In the genomic region with DNA sequence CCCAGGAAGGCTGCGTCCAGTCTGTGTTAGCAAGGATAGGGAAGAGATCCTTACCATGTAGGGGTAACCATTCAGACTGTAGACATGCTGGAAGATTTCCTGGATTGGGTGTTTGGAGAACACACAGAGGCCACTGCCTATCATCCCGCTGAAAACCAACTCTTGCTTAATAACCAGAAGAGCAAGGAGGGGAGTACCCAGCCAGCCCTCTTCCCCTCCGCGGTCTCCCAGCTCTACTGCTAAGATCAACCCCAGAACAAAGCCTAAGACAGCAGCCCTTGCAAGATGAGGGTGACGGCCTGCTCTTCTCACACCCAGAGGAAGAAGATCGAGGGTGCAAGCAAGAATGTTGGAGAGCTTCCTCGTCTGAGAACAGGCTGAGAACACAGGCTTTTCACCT, we compare ENCODE assay signal across 8 mouse cellular contexts. TPM values are rescaled to one million over a fixed set of nuclear protein-coding genes. Genes with fewer than 3 reads are reported as not detected.
DNase-seq lines count a peak whose midpoint lies in the region; ATAC-seq and TF ChIP-seq lines count a peak whose summit lies in the region.
"Had no signal": no experiment of that assay in that cellular context is flagged by ENCODE, and none has a peak within 500 bp of the region (broad histone marks: within the 10 kb centered on the region; RNA-seq: fewer than 3 reads in every experiment).

No protein-coding gene starts in this region.

- H3K9me3 ChIP-seq in forebrain, embryonic 14.5 days (replicated peaks; ENCODE audit: control insufficient read depth, low read length), result no peaks in the 10 kb centered on the region
- no peaks in the 10 kb centered on the region for H3K9me3 ChIP-seq in liver, embryonic 12.5 days (replicated peaks)
- no peaks in the 10 kb centered on the region for H3K9me3 ChIP-seq in stomach, embryonic 16.5 days (replicated peaks; ENCODE audit: control insufficient read depth, low read length)

- 30% methylated on average over 7 of the region's 7 CpGs for WGBS in thymus, adult 2 months
- 49% methylated on average over 7 of the region's 7 CpGs for WGBS in forebrain, embryonic 14.5 days
- WGBS in liver, embryonic 12.5 days (ENCODE audit: insufficient replicate concordance), result 36% methylated on average over 7 of the region's 7 CpGs
- 23% methylated on average over 7 of the region's 7 CpGs for WGBS in stomach, embryonic 16.5 days

- H3K9ac ChIP-seq in forebrain, embryonic 14.5 days (ENCODE audit: low read length), result peak overlapping the region; percentile 68
- no peak overlapping the region for H3K9ac ChIP-seq in liver, embryonic 12.5 days
- H3K9ac ChIP-seq in stomach, embryonic 16.5 days (ENCODE audit: low read length), result peak overlapping the region; percentile 85

- TF ChIP-seq POLR2A in thymus, adult 2 months (IDR thresholded peaks at IDR 0.05; ENCODE audit: control insufficient read depth, extremely low read depth, insufficient read depth, low read length, poor library complexity), result no peak

- TF ChIP-seq CTCF in thymus, adult 2 months (IDR thresholded peaks at IDR 0.05; ENCODE audit: borderline replicate concordance, control insufficient read depth, extremely low read depth, insufficient read depth, low read length, poor library complexity), result no peak

- H3K36me3 ChIP-seq in thymus, adult 2 months (ENCODE audit: control insufficient read depth, insufficient read depth, low read length), result peaks cover 40% of the 10 kb centered on the region
- H3K36me3 ChIP-seq in forebrain, embryonic 14.5 days (ENCODE audit: control insufficient read depth, insufficient read depth, low read length), result peaks cover 42% of the 10 kb centered on the region
- peaks cover 38% of the 10 kb centered on the region for H3K36me3 ChIP-seq in liver, embryonic 12.5 days
- no peaks in the 10 kb centered on the region for H3K36me3 ChIP-seq in stomach, embryonic 16.5 days (ENCODE audit: control insufficient read depth, insufficient read depth, low read length)

- no peak overlapping the region; the same call in 1 of the 2 replicates for H3K27ac ChIP-seq in thymus, adult 2 months (ENCODE audit: control insufficient read depth, insufficient read depth, low read length)
- H3K27ac ChIP-seq in forebrain, embryonic 14.5 days (ENCODE audit: low read depth, low read length), result no peak overlapping the region
- H3K27ac ChIP-seq in liver, embryonic 12.5 days, result no peak overlapping the region
- H3K27ac ChIP-seq in stomach, embryonic 16.5 days (ENCODE audit: low read length), result no peak overlapping the region

- peak overlapping the region; percentile 84 for H3K4me3 ChIP-seq in thymus, adult 2 months (ENCODE audit: control insufficient read depth, insufficient read depth, low read length)
- H3K4me3 ChIP-seq in forebrain, embryonic 14.5 days (ENCODE audit: low read depth, low read length), result peak overlapping the region; percentile 65
- H3K4me3 ChIP-seq in liver, embryonic 12.5 days, result peak overlapping the region; percentile 74
- H3K4me3 ChIP-seq in stomach, embryonic 16.5 days (replicated peaks; ENCODE audit: low read length), result peak overlapping the region; percentile 79

- H3K27me3 ChIP-seq in thymus, adult 2 months (ENCODE audit: control insufficient read depth, insufficient read depth, low read length), result no peaks in the 10 kb centered on the region
- no peaks in the 10 kb centered on the region for H3K27me3 ChIP-seq in forebrain, embryonic 14.5 days (replicated peaks; ENCODE audit: control insufficient read depth, insufficient read depth, low read length)
- H3K27me3 ChIP-seq in liver, embryonic 12.5 days (replicated peaks), result 0 out of 2 replicates have a peak, but pooled peaks cover 11% of the 10 kb centered on the region
- H3K27me3 ChIP-seq in stomach, embryonic 16.5 days (ENCODE audit: control insufficient read depth, insufficient read depth, low read length), result no peaks in the 10 kb centered on the region

- no peak for ATAC-seq in forebrain, embryonic 14.5 days
- ATAC-seq in liver, embryonic 12.5 days, result no peak
- ATAC-seq in stomach, embryonic 16.5 days (ENCODE audit: insufficient read depth, low FRiP score), result no peak

- H3K4me2 ChIP-seq in forebrain, embryonic 14.5 days (ENCODE audit: low read length), result peak overlapping the region; percentile 98
- H3K4me2 ChIP-seq in liver, embryonic 12.5 days, result peak overlapping the region; percentile 100
- peak overlapping the region; percentile 100 for H3K4me2 ChIP-seq in stomach, embryonic 16.5 days (ENCODE audit: low read depth, low read length)

- DNase-seq in thymus, adult 2 months, result no peak
- no peak for DNase-seq in thymus, postnatal 14 days
- DNase-seq in forebrain, embryonic 14.5 days (ENCODE audit: low spot score), result no peak
- DNase-seq in frontal cortex, postnatal 14 days (ENCODE audit: low spot score in 2 of 2), result no peak
- no peak for DNase-seq in gastrocnemius, adult 8-10 months (ENCODE audit: low spot score in 2 of 2)
- DNase-seq: cerebellum, adult 18-20 months had no signal

- H3K4me1 ChIP-seq in thymus, adult 2 months (replicated peaks; ENCODE audit: control insufficient read depth, insufficient read depth, low read length), result peaks cover 24% of the 10 kb centered on the region
- H3K4me1 ChIP-seq in forebrain, embryonic 14.5 days (ENCODE audit: control insufficient read depth, insufficient read depth, low read length), result peaks cover 15% of the 10 kb centered on the region
- H3K4me1 ChIP-seq in liver, embryonic 12.5 days, result peaks cover 24% of the 10 kb centered on the region
- peaks cover 17% of the 10 kb centered on the region for H3K4me1 ChIP-seq in stomach, embryonic 16.5 days (ENCODE audit: control insufficient read depth, insufficient read depth, low read length)

RNA-seq across cellular contexts. Expression of a gene that starts 1.3 kb away (rescaled TPM):
- 134 and 141 TPM in 2 replicates for polyA plus RNA-seq in thymus, adult 2 months (2012; rRNA removed)
- polyA plus RNA-seq in forebrain, embryonic 14.5 days (2014; fragmentation: Nextera tagmentation; extraction: Ambion mirVana), result 37.0 and 40.7 TPM in 2 replicates
- polyA plus RNA-seq in liver, embryonic 12.5 days (2016; fragmentation: Nextera tagmentation; extraction: Ambion mirVana), result 12.2 and 13.4 TPM in 2 replicates
- 55.9 and 58.8 TPM in 2 replicates for polyA plus RNA-seq in stomach, embryonic 16.5 days (2015; fragmentation: Nextera tagmentation; extraction: Ambion mirVana)
- total RNA-seq in gastrocnemius, adult 8-10 months (2022), result 1 to 10 TPM; 6.8 to 10.0 (median 9.5) TPM

RNA-seq across cellular contexts. Expression of a gene that starts 1.4 kb away (rescaled TPM):
- polyA plus RNA-seq in thymus, adult 2 months (2012; rRNA removed), result 0.15 and 0.20 TPM in 2 replicates
- polyA plus RNA-seq in forebrain, embryonic 14.5 days (2014; fragmentation: Nextera tagmentation; extraction: Ambion mirVana), result 2.0 and 2.7 TPM in 2 replicates
- polyA plus RNA-seq in liver, embryonic 12.5 days (2016; fragmentation: Nextera tagmentation; extraction: Ambion mirVana), result 0.12 TPM in 1 of 2 replicates, not detected in the other
- 1.1 and 1.6 TPM in 2 replicates for polyA plus RNA-seq in stomach, embryonic 16.5 days (2015; fragmentation: Nextera tagmentation; extraction: Ambion mirVana)
- total RNA-seq in gastrocnemius, adult 8-10 months (2022), result not detected

RNA-seq across cellular contexts. Expression of a gene that starts 12.8 kb away (rescaled TPM):
- polyA plus RNA-seq in thymus, adult 2 months (2012; rRNA removed), result 232 and 249 TPM in 2 replicates
- polyA plus RNA-seq in forebrain, embryonic 14.5 days (2014; fragmentation: Nextera tagmentation; extraction: Ambion mirVana), result 24.9 and 30.5 TPM in 2 replicates
- 10.6 TPM in 2 replicates for polyA plus RNA-seq in liver, embryonic 12.5 days (2016; fragmentation: Nextera tagmentation; extraction: Ambion mirVana)
- 35.7 and 36.5 TPM in 2 replicates for polyA plus RNA-seq in stomach, embryonic 16.5 days (2015; fragmentation: Nextera tagmentation; extraction: Ambion mirVana)
- 1 to 10 TPM; 2.2 to 4.0 (median 3.5) TPM for total RNA-seq in gastrocnemius, adult 8-10 months (2022)

RNA-seq across cellular contexts. Expression of a gene that starts 30.3 kb away (rescaled TPM):
- 223 and 238 TPM in 2 replicates for polyA plus RNA-seq in thymus, adult 2 months (2012; rRNA removed)
- polyA plus RNA-seq in forebrain, embryonic 14.5 days (2014; fragmentation: Nextera tagmentation; extraction: Ambion mirVana), result 84.8 and 89.1 TPM in 2 replicates
- polyA plus RNA-seq in liver, embryonic 12.5 days (2016; fragmentation: Nextera tagmentation; extraction: Ambion mirVana), result 83.6 TPM in 2 replicates
- 173 and 181 TPM in 2 replicates for polyA plus RNA-seq in stomach, embryonic 16.5 days (2015; fragmentation: Nextera tagmentation; extraction: Ambion mirVana)
- total RNA-seq in gastrocnemius, adult 8-10 months (2022), result 100 to 1,000 TPM; 129 to 163 (median 141) TPM

RNA-seq across cellular contexts. Expression of a gene that starts 38.7 kb away (rescaled TPM):
- 31.4 and 31.6 TPM in 2 replicates for polyA plus RNA-seq in thymus, adult 2 months (2012; rRNA removed)
- polyA plus RNA-seq in forebrain, embryonic 14.5 days (2014; fragmentation: Nextera tagmentation; extraction: Ambion mirVana), result 18.8 and 22.9 TPM in 2 replicates
- polyA plus RNA-seq in liver, embryonic 12.5 days (2016; fragmentation: Nextera tagmentation; extraction: Ambion mirVana), result 7.3 and 8.5 TPM in 2 replicates
- 16.2 TPM in 2 replicates for polyA plus RNA-seq in stomach, embryonic 16.5 days (2015; fragmentation: Nextera tagmentation; extraction: Ambion mirVana)
- total RNA-seq in gastrocnemius, adult 8-10 months (2022), result 1 to 10 TPM; 4.0 to 6.4 (median 4.7) TPM
